Mouse (Mus musculus): ENCODE measurements at regions not wholly inside any gene's neighbourhood (a gene's known extent, or its start where the extent isn't known, plus 50 kb on each side); places are given as distances from the start of the nearest gene placed in this dataset.
A peak's percentile ranks its signal among the peaks of the same experiment; 100 is the strongest.

GRCm38 (mm10) chr17:49278541-49278940 lies 149.6 kb upstream of the Mocs1 start:
- no peak for DNase-seq (ENCODE audit: low read depth, low spot score)

DNA sequence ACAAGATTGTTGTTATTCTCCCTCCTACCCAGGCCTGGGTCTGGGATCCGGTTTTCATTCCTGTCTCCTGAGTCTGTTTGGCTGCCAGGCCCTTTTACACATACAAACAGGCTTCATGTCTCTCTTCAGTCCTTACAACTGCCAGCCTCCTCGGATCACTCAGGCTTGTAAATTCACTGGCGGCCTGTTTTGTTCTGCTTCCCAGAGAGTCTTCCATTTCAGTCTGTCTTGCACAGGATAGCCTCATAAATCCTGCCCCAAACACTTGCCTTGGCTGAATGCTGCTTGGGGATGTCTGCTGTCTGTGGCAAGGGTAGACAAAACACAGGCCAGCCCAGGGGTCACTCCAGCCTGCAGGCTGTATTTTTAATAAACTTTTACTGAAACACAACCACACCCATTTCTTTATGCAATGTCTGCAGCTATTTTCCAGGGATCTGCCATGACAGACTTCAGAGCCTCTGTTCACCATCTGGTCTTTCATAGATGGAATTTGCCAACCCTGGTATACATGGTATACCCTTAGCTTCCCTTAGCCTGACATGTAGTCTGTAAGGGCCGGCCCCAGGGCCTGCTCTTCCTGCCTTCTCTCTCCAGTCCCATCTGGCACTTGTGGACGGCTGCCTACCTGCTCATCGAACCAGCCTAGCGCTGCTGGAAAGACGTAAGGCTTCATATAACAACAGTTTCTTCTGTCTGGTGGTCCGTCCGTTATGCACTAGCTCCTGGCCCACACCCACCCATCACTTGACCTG lies 149.0 kb upstream of the Mocs1 start:
- no peak for DNase-seq (ENCODE audit: low read depth, low spot score)

GRCm38 (mm10) chr17:49281344-49281743 lies 146.8 kb upstream of the Mocs1 start:
- no peak for DNase-seq (ENCODE audit: low read depth, low spot score)

DNA sequence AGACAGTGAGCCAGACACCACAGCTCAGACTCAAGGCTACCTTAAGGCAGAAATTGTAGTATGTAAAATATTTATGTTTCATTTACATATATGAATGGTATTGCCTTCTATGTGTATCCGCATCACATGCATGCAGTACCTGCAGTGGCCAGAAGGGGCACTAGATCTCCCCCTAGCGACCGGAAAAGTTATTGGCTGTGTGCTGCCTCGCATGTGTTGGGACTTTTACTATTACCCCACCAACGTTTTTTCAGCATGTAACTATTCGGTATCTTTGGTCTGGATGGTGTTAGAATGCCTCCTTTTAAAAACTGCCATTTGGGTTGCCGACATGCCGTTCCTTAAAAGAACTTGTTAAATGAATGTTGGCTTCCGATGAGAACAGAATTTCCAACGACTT lies 145.7 kb upstream of the Mocs1 start:
- peak; percentile 56 for DNase-seq (ENCODE audit: low read depth, low spot score)

- DNase-seq (ENCODE audit: low read depth, low spot score) = no peak
Measured at GRCm38 (mm10) chr17:49283491-49283890, 144.7 kb upstream of the Mocs1 start.

- DNase-seq (ENCODE audit: low read depth, low spot score) = no peak
Measured at GRCm38 (mm10) chr17:49291636-49292035, 136.5 kb upstream of the Mocs1 start.

- no peak for DNase-seq (ENCODE audit: low read depth, low spot score)
Measured at GRCm38 (mm10) chr17:49304461-49304860, 123.7 kb upstream of the Mocs1 start.

- DNase-seq (ENCODE audit: low read depth, low spot score) = no peak
Measured at GRCm38 (mm10) chr17:49305116-49305515, 123.0 kb upstream of the Mocs1 start.

DNA sequence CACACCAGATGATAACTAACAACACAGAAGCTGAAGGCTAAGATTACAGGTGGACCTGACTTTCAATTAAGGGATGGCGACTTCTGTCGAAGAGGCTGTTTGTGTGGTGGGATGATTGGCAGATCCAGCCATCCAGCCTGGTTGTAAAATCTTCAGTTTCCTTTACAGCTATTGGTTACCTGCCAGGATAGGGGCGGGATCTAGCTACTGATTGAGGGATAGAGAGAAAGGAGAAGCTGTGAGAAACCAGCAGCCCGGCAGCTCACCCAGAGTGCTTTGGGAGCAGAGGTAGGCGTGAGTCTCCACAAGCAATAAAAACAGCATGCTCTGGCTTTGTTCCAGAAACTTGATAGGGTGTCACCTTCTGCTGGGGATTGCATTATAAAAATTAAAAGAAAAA lies 119.1 kb upstream of the Mocs1 start:
- peak; percentile 30 for DNase-seq (ENCODE audit: low read depth, low spot score)

- DNase-seq (ENCODE audit: low read depth, low spot score) = no peak
Measured at GRCm38 (mm10) chr17:49314196-49314595, 114.0 kb upstream of the Mocs1 start.

- no peak for DNase-seq (ENCODE audit: low read depth, low spot score)
Measured at GRCm38 (mm10) chr17:49327524-49327923, 100.6 kb upstream of the Mocs1 start.

GRCm38 (mm10) chr17:49335318-49335717 lies 92.8 kb upstream of the Mocs1 start:
- no peak for DNase-seq (ENCODE audit: low read depth, low spot score)

GRCm38 (mm10) chr17:49337881-49338280 lies 90.3 kb upstream of the Mocs1 start:
- DNase-seq (ENCODE audit: low read depth, low spot score) = no peak

DNA sequence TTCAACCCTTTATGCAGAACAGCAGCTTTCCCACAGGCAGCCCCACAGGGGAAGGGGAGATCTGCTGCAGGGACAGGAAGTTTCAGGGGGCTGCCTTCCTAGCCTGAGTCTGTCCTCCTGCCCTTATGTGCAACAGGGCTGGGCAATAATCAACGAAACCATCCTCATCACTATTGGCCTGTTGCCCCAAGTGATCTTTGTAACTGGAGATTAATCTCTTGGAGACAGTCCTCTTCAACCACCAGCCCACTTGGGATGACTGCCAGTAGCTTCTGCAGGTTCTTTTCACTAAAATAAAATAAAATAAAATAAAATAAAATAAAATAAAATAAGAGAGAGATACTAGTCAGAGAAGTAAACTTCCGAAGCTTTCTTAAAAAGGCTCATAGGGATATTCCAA lies 85.5 kb upstream of the Mocs1 start:
- no peak for DNase-seq (ENCODE audit: low read depth, low spot score)

DNA sequence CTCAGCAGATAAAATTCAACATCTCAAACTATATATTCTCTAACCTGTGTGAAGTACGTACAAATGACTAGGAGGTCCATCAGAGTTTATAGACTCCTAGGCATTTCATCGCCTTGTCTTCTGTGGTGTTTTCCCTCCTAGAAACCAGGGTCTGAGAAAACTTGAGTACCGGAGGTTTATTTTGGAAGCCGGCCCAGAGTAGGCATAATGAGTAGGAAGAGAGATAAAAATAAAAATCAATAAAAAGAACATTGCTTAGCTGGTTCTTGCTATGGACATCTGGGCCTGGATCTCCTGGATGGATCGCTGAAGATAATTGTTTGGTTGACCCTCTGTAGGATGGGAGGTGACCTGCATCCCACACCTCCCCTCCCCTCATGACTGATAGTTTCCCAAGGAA lies 81.5 kb upstream of the Mocs1 start:
- DNase-seq (ENCODE audit: low read depth, low spot score) = no peak

DNA sequence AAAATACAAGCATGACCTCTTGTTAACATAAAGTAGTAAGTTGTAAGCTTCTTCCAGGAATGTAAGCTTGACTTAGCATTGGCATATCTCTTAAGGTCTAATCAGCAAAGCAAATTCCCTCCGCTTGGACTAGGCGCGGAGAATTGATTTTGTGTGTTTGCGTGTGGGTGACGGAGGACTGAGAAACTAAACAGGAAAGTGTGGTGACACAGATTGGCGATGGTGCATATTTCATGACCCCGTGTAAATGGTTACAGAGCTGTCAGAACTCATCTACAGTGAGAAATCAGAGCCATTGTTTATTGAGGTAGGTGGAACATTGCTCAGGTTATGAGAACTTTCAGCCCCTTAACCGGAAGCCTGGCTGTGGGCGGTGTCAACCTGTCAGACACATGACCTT lies 78.8 kb upstream of the Mocs1 start:
- no peak for DNase-seq (ENCODE audit: low read depth, low spot score)

- DNase-seq (ENCODE audit: low read depth, low spot score) = peak; percentile 59
Measured at GRCm38 (mm10) chr17:49359212-49359611, 69.0 kb upstream of the Mocs1 start.

- peak; percentile 40 for DNase-seq (ENCODE audit: low read depth, low spot score)
Measured at GRCm38 (mm10) chr17:49360251-49360650, 67.9 kb upstream of the Mocs1 start.

GRCm38 (mm10) chr17:49367791-49368190 lies 60.4 kb upstream of the Mocs1 start:
- no peak for DNase-seq (ENCODE audit: low read depth, low spot score)

GRCm38 (mm10) chr17:49368476-49369269 lies 59.5 kb upstream of the Mocs1 start:
- no peak for DNase-seq (ENCODE audit: low read depth, low spot score)

DNA sequence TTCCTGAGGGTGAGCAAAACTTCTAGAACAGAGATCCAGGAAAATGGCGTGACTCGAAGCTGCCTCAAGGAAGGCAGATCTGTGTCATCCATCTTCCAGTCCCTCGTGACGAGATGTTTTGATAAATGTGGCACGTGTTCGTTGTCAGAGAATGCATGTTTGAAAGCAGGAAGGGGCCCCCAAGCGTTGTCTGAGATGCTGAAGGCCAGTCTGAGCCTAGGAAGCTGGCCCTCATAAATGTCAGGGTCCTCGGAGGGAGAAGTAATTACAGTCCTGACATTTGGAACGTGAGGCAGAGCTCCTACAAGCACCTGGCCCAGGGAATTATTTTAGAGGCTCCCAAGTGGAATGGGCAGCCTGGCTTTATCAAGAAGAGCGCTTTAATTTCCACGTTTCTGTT lies 50.5 kb upstream of the Mocs1 start:
- no peak for DNase-seq (ENCODE audit: low read depth, low spot score)
